Comparison of ENCODE assay signal across 14 mouse cellular contexts in the genomic region with DNA sequence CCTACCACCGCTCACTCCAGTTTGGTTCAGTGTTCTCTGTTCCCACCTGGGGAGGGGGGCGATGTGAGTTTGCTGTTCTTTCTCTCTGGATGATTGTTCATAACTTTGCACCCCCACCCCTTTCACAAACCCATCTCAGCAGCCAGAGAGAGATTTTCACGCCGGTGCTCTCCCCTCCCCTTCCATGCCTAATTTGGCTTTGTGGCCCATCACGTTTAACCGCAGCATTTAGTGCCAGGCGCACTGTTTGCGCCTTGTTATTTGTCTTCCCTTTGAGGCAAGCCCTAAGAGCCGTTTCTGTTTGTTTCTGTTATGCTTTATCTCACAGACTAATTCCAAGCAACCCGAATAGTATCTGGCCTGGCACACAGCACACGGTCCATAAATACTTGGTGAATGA.
A peak's percentile ranks its signal among the peaks of the same experiment; 100 is the strongest.
DNase-seq lines count a peak whose midpoint lies in the region; ATAC-seq and TF ChIP-seq lines count a peak whose summit lies in the region.
"Had no signal": no experiment of that assay in that cellular context is flagged by ENCODE, and none has a peak within 500 bp of the region (broad histone marks: within the 10 kb centered on the region; RNA-seq: fewer than 3 reads in every experiment).

No protein-coding gene starts in this region.

- H3K9me3 ChIP-seq in heart, postnatal 0 days (replicated peaks; ENCODE audit: control insufficient read depth, low read length) = no peaks in the 10 kb centered on the region
- H3K9me3 ChIP-seq in neural tube, embryonic 12.5 days = no peaks in the 10 kb centered on the region
- H3K9me3 ChIP-seq: forebrain, embryonic 13.5 days had no signal

- no peaks in the 10 kb centered on the region for H3K27me3 ChIP-seq in heart, postnatal 0 days (ENCODE audit: control insufficient read depth, insufficient read depth, low read length)
- H3K27me3 ChIP-seq in neural tube, embryonic 12.5 days (replicated peaks) = no peaks in the 10 kb centered on the region

- no peaks in the 10 kb centered on the region for H3K36me3 ChIP-seq in heart, postnatal 0 days (replicated peaks; ENCODE audit: control insufficient read depth, insufficient read depth, low read length)
- no peaks in the 10 kb centered on the region for H3K36me3 ChIP-seq in neural tube, embryonic 12.5 days

- H3K4me2 ChIP-seq in heart, postnatal 0 days (ENCODE audit: low read depth, low read length) = peak overlapping the region; percentile 19; the same call in 1 of the 2 replicates
- peak overlapping the region; percentile 25; the same call in 1 of the 2 replicates for H3K4me2 ChIP-seq in neural tube, embryonic 12.5 days (replicated peaks)
- H3K4me2 ChIP-seq: forebrain, embryonic 13.5 days; liver, embryonic 11.5 days had no signal

- no peak for DNase-seq in heart, postnatal 0 days (ENCODE audit: low spot score)
- no peak for DNase-seq in heart, adult 18-20 months
- DNase-seq in neural tube, embryonic 10.5 days (ENCODE audit: extremely low spot score, low spot score) = no peak
- no peak for DNase-seq in kidney, adult 9 months
- DNase-seq in layer of hippocampus, postnatal 36 days = no peak
- DNase-seq: cerebellum, adult 11 months; gastrocnemius, postnatal 25 days; lung, postnatal 36 days; right cerebral cortex, postnatal 4 days had no signal

- no peak overlapping the region for H3K9ac ChIP-seq in heart, postnatal 0 days (replicated peaks; ENCODE audit: low read depth, low read length)
- H3K9ac ChIP-seq in neural tube, embryonic 12.5 days = no peak overlapping the region
- H3K9ac ChIP-seq: forebrain, embryonic 13.5 days had no signal

- H3K4me1 ChIP-seq in heart, postnatal 0 days (ENCODE audit: control insufficient read depth, insufficient read depth) = peaks cover 10% of the 10 kb centered on the region; the same call in 1 of the 2 replicates
- 0 out of 2 replicates have a peak, but pooled peaks cover 6% of the 10 kb centered on the region for H3K4me1 ChIP-seq in neural tube, embryonic 12.5 days

- no peak for TF ChIP-seq CTCF in heart, postnatal 0 days (IDR thresholded peaks at IDR 0.05; ENCODE audit: low read depth)

- WGBS in heart, postnatal 0 days = 33% methylated on average over 11 of the region's 11 CpGs
- WGBS in neural tube, embryonic 12.5 days = 37% methylated on average over 11 of the region's 11 CpGs

- no peak overlapping the region for H3K4me3 ChIP-seq in heart, postnatal 0 days (ENCODE audit: low read depth, low read length)
- H3K4me3 ChIP-seq in neural tube, embryonic 12.5 days = no peak overlapping the region
- H3K4me3 ChIP-seq: forebrain, embryonic 13.5 days had no signal

- ATAC-seq in heart, postnatal 0 days (ENCODE audit: insufficient read depth, low read depth) = no peak
- ATAC-seq in neural tube, embryonic 12.5 days (ENCODE audit: low FRiP score, low read depth) = no peak
- 0 out of 2 replicates have a peak, but pooled peaks have one; percentile 18 for ATAC-seq in monocyte, adult 5-6 weeks (replicated peaks; ENCODE audit: insufficient number of reproducible peaks, low FRiP score, low TSS enrichment, poor library complexity, severe bottlenecking)
- ATAC-seq: forebrain, embryonic 13.5 days had no signal

- no peak for TF ChIP-seq EP300 in heart, postnatal 0 days (IDR thresholded peaks at IDR 0.05; ENCODE audit: low read depth)

- H3K27ac ChIP-seq in heart, postnatal 0 days (ENCODE audit: low read depth) = no peak overlapping the region
- H3K27ac ChIP-seq in neural tube, embryonic 12.5 days = no peak overlapping the region
- H3K27ac ChIP-seq: forebrain, embryonic 13.5 days; kidney, postnatal 0 days had no signal
